Mouse (Mus musculus): ENCODE measurements around the gene Olfr1238. TPM values are rescaled to one million over a fixed set of nuclear protein-coding genes. Genes with fewer than 3 reads are reported as not detected.

Olfr1238 gene
- polyA plus RNA-seq (2015; fragmentation: Nextera tagmentation; extraction: Ambion mirVana), result not detected in 2 replicates

DNA sequence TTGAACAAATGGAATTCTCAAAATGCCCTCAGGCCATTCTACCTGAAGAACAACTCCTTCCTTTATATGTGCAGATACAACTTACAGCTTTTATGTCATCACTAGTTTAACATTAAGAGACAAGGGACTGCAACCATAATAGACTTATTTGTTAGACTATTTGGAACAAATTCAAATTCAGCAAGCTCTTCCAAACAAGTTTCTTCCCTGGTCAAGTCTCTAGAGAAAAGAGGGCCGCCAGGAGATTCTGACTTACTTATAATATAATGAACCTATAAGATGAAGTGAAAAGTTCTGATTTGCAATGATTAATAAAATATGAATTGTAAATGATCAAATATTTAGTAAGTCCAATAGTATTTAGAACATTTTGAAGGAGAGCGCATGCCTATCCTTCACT is at the start of gene Olfr1238:
Olfr1238 (minus strand) TSS at position 101 of the 400 bp plus-strand sequence.
- H3K4me2 ChIP-seq (ENCODE audit: low read depth, low read length), result no peak within 1 kb of the TSS
- ATAC-seq (ENCODE audit: low read depth), result no peak
- no peak within 1 kb of the TSS for H3K27ac ChIP-seq (ENCODE audit: low read length)
- no peaks in the 10 kb centered on the region for H3K4me1 ChIP-seq (replicated peaks; ENCODE audit: control insufficient read depth, insufficient read depth, low read length)
- 90% methylated on average over 2 of the region's 2 CpGs for WGBS
- H3K36me3 ChIP-seq (ENCODE audit: control insufficient read depth, insufficient read depth, low read length), result no peaks in the 10 kb centered on the region
- H3K9me3 ChIP-seq (ENCODE audit: control insufficient read depth, low read length), result no peaks in the 10 kb centered on the region
- no peaks in the 10 kb centered on the region for H3K27me3 ChIP-seq (ENCODE audit: control insufficient read depth, insufficient read depth, low read depth, low read length)
- H3K4me3 ChIP-seq (ENCODE audit: low read length), result no peak within 1 kb of the TSS
- no peak within 1 kb of the TSS for H3K9ac ChIP-seq (ENCODE audit: low read length)

DNA sequence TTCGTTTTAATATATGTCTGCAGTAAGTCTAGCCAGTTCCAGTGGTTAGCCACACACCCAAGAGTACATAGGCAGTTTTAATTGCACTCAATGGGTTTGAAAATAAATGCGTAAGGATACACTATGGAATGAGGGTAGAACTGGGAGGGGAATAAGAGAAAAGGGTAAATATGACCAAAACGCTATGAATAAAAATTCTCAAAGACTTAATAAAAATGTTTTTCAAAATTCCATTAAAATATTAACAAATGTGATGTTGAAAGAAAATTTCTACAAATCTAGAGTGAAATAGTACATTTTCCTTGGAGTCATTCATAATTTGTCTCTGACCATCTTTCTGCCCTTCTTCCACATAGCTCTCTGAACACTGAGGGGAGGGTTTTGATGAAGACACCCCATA is 33.4 kb upstream of the Olfr1238 start, which contains the start of gene Olfr1240:
Olfr1240 (minus strand) TSS at position 101 of the 400 bp plus-strand sequence.
- Histone ChIP-seq H3K4me2 (ENCODE audit: low read depth, low read length) (no peak within 1 kb of the TSS), H3K27me3 (ENCODE audit: control insufficient read depth, insufficient read depth, low read depth, low read length) (no peaks in the 10 kb centered on the region), H3K27ac (ENCODE audit: low read length) (no peak within 1 kb of the TSS), H3K4me1 (replicated peaks; ENCODE audit: control insufficient read depth, insufficient read depth, low read length) (no peaks in the 10 kb centered on the region), H3K9me3 (ENCODE audit: control insufficient read depth, low read length) (no peaks in the 10 kb centered on the region), H3K4me3 (ENCODE audit: low read length) (no peak within 1 kb of the TSS), H3K9ac (ENCODE audit: low read length) (no peak within 1 kb of the TSS), H3K36me3 (ENCODE audit: control insufficient read depth, insufficient read depth, low read length) (no peaks in the 10 kb centered on the region)
- WGBS, result 78% methylated on average over 3 of the region's 3 CpGs
- ATAC-seq (ENCODE audit: low read depth), result no peak

DNA sequence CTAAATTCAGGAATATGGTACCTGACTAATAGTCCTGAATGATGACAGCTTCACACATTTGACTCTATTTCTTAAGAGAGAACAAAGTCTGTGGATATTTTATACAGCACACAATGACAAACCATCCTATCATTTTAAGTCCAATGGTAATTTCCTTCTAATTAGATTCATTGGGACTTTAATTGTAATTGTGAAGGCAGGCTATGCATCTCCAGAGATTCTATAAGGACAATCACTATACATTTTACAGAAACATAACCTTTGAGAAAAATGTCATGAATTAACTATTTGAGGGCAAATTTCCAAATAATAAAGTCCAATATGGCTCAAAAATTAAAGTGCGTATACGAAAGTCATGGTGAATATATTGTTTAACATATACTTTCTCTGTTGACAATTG is 10.8 kb upstream of the Olfr1238 start, which contains the start of gene Olfr1239:
Olfr1239 (minus strand) TSS at position 101 of the 400 bp plus-strand sequence.
- no peak within 1 kb of the TSS for H3K4me3 ChIP-seq (ENCODE audit: low read length)
- H3K36me3 ChIP-seq (ENCODE audit: control insufficient read depth, insufficient read depth, low read length), result no peaks in the 10 kb centered on the region

DNA sequence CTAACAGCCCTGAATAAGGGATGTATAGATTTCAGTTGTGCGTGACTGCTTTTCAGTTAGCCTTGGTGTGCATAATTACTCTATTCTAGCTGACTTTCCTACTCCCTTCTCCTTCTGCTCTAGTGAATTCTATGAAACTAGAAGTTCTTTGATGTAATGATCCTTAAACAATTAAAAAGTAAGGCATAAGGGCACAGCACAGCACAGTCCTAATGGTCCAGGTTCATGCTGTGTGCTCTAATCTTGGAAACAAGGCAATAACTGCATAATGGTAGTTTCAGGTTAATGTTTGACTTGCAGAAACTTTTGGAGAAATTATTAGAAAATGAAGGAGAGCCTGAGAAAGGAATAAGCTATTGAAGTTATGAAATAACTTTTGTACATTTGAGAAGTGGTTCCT is 5.1 kb upstream of the Olfr1238 start:
- Histone ChIP-seq H3K36me3 (ENCODE audit: control insufficient read depth, insufficient read depth, low read length) (no peaks in the 10 kb centered on the region), H3K27me3 (ENCODE audit: control insufficient read depth, insufficient read depth, low read depth, low read length) (no peaks in the 10 kb centered on the region), H3K4me3 (ENCODE audit: low read length) (no peak overlapping the region), H3K4me2 (ENCODE audit: low read depth, low read length) (no peak overlapping the region), H3K4me1 (replicated peaks; ENCODE audit: control insufficient read depth, insufficient read depth, low read length) (no peaks in the 10 kb centered on the region), H3K9me3 (ENCODE audit: control insufficient read depth, low read length) (no peaks in the 10 kb centered on the region), H3K9ac (ENCODE audit: low read length) (no peak overlapping the region), H3K27ac (ENCODE audit: low read length) (no peak overlapping the region)
- no peak for ATAC-seq (ENCODE audit: low read depth)
- whole genome bisulfite sequencing, result 94% methylated on average over 1 of the region's 1 CpGs

More for the DNA sequence above, 10.8 kb upstream of the Olfr1238 start, which contains the start of gene Olfr1239:
- WGBS, result 85% methylated on average over 2 of the region's 2 CpGs
- no peak within 1 kb of the TSS for H3K9ac ChIP-seq (ENCODE audit: low read length)
- H3K27ac ChIP-seq (ENCODE audit: low read length), result no peak within 1 kb of the TSS
- ATAC-seq (ENCODE audit: low read depth), result no peak
- no peaks in the 10 kb centered on the region for H3K27me3 ChIP-seq (ENCODE audit: control insufficient read depth, insufficient read depth, low read depth, low read length)
- no peak within 1 kb of the TSS for H3K4me2 ChIP-seq (ENCODE audit: low read depth, low read length)
- H3K4me1 ChIP-seq (replicated peaks; ENCODE audit: control insufficient read depth, insufficient read depth, low read length), result no peaks in the 10 kb centered on the region
- H3K9me3 ChIP-seq (ENCODE audit: control insufficient read depth, low read length), result no peaks in the 10 kb centered on the region

DNA sequence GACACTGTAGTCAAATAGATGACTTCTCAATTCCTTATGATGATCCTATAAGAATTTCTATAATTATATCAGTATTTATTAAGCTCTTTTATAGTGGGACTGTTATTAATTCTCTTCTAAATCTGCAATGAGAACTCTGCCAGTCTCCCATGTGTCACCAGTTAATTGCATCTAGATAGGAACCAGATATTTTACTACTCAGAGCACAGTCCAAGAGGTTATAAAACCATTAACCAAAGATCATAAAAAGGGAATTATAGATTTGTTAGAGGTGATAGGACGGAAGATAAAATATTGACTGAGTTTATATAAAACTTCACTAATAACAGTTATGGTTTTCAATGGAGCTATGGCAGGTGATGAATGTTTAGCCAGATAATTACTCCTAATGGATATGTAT is 8.6 kb downstream of the Olfr1238 start:
- Histone ChIP-seq H3K27me3 (ENCODE audit: control insufficient read depth, insufficient read depth, low read depth, low read length) (no peaks in the 10 kb centered on the region), H3K9me3 (ENCODE audit: control insufficient read depth, low read length) (no peaks in the 10 kb centered on the region), H3K36me3 (ENCODE audit: control insufficient read depth, insufficient read depth, low read length) (no peaks in the 10 kb centered on the region), H3K4me3 (ENCODE audit: low read length) (no peak overlapping the region), H3K27ac (ENCODE audit: low read length) (no peak overlapping the region), H3K4me1 (replicated peaks; ENCODE audit: control insufficient read depth, insufficient read depth, low read length) (no peaks in the 10 kb centered on the region), H3K4me2 (ENCODE audit: low read depth, low read length) (no peak overlapping the region), H3K9ac (ENCODE audit: low read length) (no peak overlapping the region)
- ATAC-seq (ENCODE audit: low read depth), result no peak
- 81% methylated on average over 1 of the region's 1 CpGs for WGBS

DNA sequence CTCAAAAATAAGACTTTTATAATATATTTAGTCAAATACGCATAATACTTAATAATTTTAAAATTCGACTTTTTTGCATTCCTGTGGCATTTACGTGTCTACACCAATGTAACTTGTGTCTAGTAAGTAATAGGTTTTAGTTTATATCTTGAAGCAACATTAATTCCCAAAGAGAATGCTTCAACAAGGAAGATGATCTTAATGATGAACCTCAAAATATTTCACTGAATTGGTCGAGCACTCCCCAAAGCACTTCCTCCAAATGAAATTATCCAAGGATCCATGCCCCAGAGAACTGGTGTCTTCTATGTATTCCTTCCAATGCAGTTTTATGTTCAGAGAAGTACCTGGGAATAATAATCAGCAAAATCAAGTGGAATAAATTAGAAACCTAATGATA is 44.7 kb downstream of the Olfr1238 start, which contains the start of gene Olfr1234:
Olfr1234 (minus strand) TSS at position 101 of the 400 bp plus-strand sequence.
- H3K9ac ChIP-seq (ENCODE audit: low read length), result no peak within 1 kb of the TSS
- WGBS, result 76% methylated on average over 4 of the region's 4 CpGs
- no peak within 1 kb of the TSS for H3K4me3 ChIP-seq (ENCODE audit: low read length)
- no peak within 1 kb of the TSS for H3K4me2 ChIP-seq (ENCODE audit: low read depth, low read length)
- no peaks in the 10 kb centered on the region for H3K27me3 ChIP-seq (ENCODE audit: control insufficient read depth, insufficient read depth, low read depth, low read length)
- ATAC-seq (ENCODE audit: low read depth), result no peak
- no peaks in the 10 kb centered on the region for H3K4me1 ChIP-seq (replicated peaks; ENCODE audit: control insufficient read depth, insufficient read depth, low read length)
- no peaks in the 10 kb centered on the region for H3K36me3 ChIP-seq (ENCODE audit: control insufficient read depth, insufficient read depth, low read length)
- no peaks in the 10 kb centered on the region for H3K9me3 ChIP-seq (ENCODE audit: control insufficient read depth, low read length)
- H3K27ac ChIP-seq (ENCODE audit: low read length), result no peak within 1 kb of the TSS

Other genes starting within 250 kb of the Olfr1238 start
- gene Olfr1224-ps1, start 245.6 kb downstream of the Olfr1238 start, polyA plus RNA-seq (2015; fragmentation: Nextera tagmentation; extraction: Ambion mirVana), result not detected in 2 replicates
- gene Olfr1225, start 235.0 kb downstream of the Olfr1238 start, polyA plus RNA-seq (2015; fragmentation: Nextera tagmentation; extraction: Ambion mirVana), result not detected in 2 replicates
- not detected in 2 replicates for gene Olfr1226, start 209.6 kb downstream of the Olfr1238 start, polyA plus RNA-seq (2015; fragmentation: Nextera tagmentation; extraction: Ambion mirVana)
- gene Olfr1228, start 155.6 kb downstream of the Olfr1238 start, polyA plus RNA-seq (2015; fragmentation: Nextera tagmentation; extraction: Ambion mirVana), result not detected in 2 replicates
- not detected in 2 replicates for gene Olfr1229, start 121.7 kb downstream of the Olfr1238 start, polyA plus RNA-seq (2015; fragmentation: Nextera tagmentation; extraction: Ambion mirVana)
- not detected in 2 replicates for gene Olfr1230, start 112.4 kb downstream of the Olfr1238 start, polyA plus RNA-seq (2015; fragmentation: Nextera tagmentation; extraction: Ambion mirVana)
- gene Olfr1231, start 102.6 kb downstream of the Olfr1238 start, polyA plus RNA-seq (2015; fragmentation: Nextera tagmentation; extraction: Ambion mirVana), result not detected in 2 replicates
- not detected in 2 replicates for gene Olfr1232, start 80.0 kb downstream of the Olfr1238 start, polyA plus RNA-seq (2015; fragmentation: Nextera tagmentation; extraction: Ambion mirVana)
- not detected in 2 replicates for gene Olfr1233, start 67.3 kb downstream of the Olfr1238 start, polyA plus RNA-seq (2015; fragmentation: Nextera tagmentation; extraction: Ambion mirVana)
- not detected in 2 replicates for gene Olfr1234, start 44.8 kb downstream of the Olfr1238 start, polyA plus RNA-seq (2015; fragmentation: Nextera tagmentation; extraction: Ambion mirVana)
- not detected in 2 replicates for gene Olfr1239, start 10.7 kb upstream of the Olfr1238 start, polyA plus RNA-seq (2015; fragmentation: Nextera tagmentation; extraction: Ambion mirVana)
- not detected in 2 replicates for gene Olfr1240, start 33.3 kb upstream of the Olfr1238 start, polyA plus RNA-seq (2015; fragmentation: Nextera tagmentation; extraction: Ambion mirVana)
- not detected in 2 replicates for gene Olfr1241, start 77.5 kb upstream of the Olfr1238 start, polyA plus RNA-seq (2015; fragmentation: Nextera tagmentation; extraction: Ambion mirVana)
- gene Olfr1242, start 88.7 kb upstream of the Olfr1238 start, polyA plus RNA-seq (2015; fragmentation: Nextera tagmentation; extraction: Ambion mirVana), result not detected in 2 replicates
- gene Olfr1243, start 121.8 kb upstream of the Olfr1238 start, polyA plus RNA-seq (2015; fragmentation: Nextera tagmentation; extraction: Ambion mirVana), result not detected in 2 replicates
- not detected in 2 replicates for gene Olfr1245, start 168.8 kb upstream of the Olfr1238 start, polyA plus RNA-seq (2015; fragmentation: Nextera tagmentation; extraction: Ambion mirVana)
- gene Olfr1246, start 183.5 kb upstream of the Olfr1238 start, polyA plus RNA-seq (2015; fragmentation: Nextera tagmentation; extraction: Ambion mirVana), result not detected in 2 replicates
- gene Olfr1247, start 204.5 kb upstream of the Olfr1238 start, polyA plus RNA-seq (2015; fragmentation: Nextera tagmentation; extraction: Ambion mirVana), result not detected in 2 replicates
- not detected in 2 replicates for gene Olfr1248, start 208.6 kb upstream of the Olfr1238 start, polyA plus RNA-seq (2015; fragmentation: Nextera tagmentation; extraction: Ambion mirVana)
- not detected in 2 replicates for gene Olfr1249, start 225.3 kb upstream of the Olfr1238 start, polyA plus RNA-seq (2015; fragmentation: Nextera tagmentation; extraction: Ambion mirVana)

Data from lung, embryonic 16.5 days (tissue).